Mouse (Mus musculus): ENCODE measurements around the gene Epha6. TPM values are rescaled to one million over a fixed set of nuclear protein-coding genes. Genes with fewer than 3 reads are reported as not detected.

The Epha6 gene
- polyA plus RNA-seq, 1 experiment from 2014 or later: 0.46 TPM

DNA sequence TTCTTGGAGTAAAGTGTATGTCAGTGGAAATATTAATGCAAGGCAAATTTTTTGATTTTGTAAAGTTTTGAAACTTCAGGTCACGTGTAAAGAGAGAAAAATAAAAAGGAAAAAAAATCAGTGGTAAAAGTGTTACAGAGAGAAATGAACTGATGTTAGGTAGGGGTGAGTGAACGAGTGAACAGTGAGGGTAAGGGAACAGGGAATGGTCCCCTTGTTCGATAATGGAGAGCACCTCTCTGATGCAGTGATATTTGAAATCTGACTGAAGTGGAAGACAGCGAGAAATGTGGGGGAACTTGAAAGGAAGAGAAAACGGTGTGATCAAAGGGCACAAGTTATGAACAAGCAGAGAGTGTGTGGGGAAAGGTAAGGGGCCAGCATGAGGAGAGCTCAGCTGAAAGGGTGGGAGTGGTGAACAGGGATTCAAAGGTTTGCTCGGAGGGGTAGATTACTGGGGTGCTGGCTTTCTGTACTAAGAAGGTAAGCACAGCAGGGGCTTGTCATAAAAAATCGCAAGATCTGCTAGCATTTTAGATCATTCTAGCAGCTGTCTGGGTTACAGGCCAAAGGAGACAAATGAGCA is 137.0 kb downstream of the Epha6 start:
- H3K27ac ChIP-seq: no peak overlapping the region
- 72% methylated on average over 7 of the region's 7 CpGs for WGBS
- H3K36me3 ChIP-seq: no peaks in the 10 kb centered on the region
- H3K9me3 ChIP-seq: no peaks in the 10 kb centered on the region
- DNase-seq (ENCODE audit: low spot score): no peak
- no peaks in the 10 kb centered on the region for H3K27me3 ChIP-seq (ENCODE audit: insufficient read depth, poor library complexity, severe bottlenecking)
- no peaks in the 10 kb centered on the region for H3K4me1 ChIP-seq
- no peak overlapping the region for H3K4me3 ChIP-seq

DNA sequence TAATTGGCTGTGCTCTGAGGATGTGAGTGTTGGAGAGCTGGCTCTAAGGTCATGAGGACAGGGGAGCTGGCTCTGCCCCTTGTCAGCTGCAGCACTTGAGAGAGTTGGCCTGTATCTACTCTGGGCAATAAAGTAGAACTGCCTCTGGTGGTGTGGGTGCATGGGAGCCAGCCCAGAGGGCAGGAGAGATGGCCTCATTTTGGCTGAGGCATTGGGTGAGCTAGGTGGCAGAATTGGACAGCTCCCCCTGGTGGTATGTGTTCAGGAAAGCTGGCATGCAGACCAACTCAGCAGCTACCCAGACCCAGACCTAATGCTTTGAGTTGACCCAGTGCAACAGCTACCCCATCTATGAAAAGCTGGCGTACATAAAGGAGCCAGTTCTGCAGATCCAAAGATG is 170.0 kb downstream of the Epha6 start:
- Histone ChIP-seq H3K4me3 (no peak overlapping the region), H3K27me3 (ENCODE audit: insufficient read depth, poor library complexity, severe bottlenecking) (no peaks in the 10 kb centered on the region), H3K36me3 (no peaks in the 10 kb centered on the region), H3K4me1 (no peaks in the 10 kb centered on the region), H3K27ac (no peak overlapping the region), H3K9me3 (no peaks in the 10 kb centered on the region)
- WGBS: 85% methylated on average over 1 of the region's 1 CpGs
- DNase-seq (ENCODE audit: low spot score): no peak

DNA sequence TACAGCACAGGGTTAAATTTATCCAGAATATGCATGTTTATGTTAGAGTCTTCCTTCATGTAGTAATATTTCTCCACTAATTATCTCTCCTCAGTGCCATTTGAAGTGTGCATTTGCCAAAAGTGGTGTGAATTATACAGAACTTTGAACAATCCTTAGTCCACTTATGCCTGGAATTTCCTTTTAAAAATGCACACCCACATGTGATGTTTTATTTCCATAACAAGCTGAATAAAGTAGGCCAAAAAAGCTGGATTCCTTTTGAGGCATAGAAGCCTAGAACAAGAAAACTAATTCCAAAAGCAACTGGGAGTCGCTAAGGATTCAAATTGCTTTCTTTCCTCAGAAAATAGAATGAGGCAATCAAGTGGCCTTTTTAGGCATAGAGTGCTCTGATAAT is 171.1 kb downstream of the Epha6 start:
- WGBS: 88% methylated on average over 1 of the region's 1 CpGs
- no peak for DNase-seq (ENCODE audit: low spot score)
- Histone ChIP-seq H3K9me3 (no peaks in the 10 kb centered on the region), H3K27me3 (ENCODE audit: insufficient read depth, poor library complexity, severe bottlenecking) (no peaks in the 10 kb centered on the region), H3K36me3 (no peaks in the 10 kb centered on the region), H3K27ac (no peak overlapping the region), H3K4me3 (no peak overlapping the region), H3K4me1 (no peaks in the 10 kb centered on the region)

DNA sequence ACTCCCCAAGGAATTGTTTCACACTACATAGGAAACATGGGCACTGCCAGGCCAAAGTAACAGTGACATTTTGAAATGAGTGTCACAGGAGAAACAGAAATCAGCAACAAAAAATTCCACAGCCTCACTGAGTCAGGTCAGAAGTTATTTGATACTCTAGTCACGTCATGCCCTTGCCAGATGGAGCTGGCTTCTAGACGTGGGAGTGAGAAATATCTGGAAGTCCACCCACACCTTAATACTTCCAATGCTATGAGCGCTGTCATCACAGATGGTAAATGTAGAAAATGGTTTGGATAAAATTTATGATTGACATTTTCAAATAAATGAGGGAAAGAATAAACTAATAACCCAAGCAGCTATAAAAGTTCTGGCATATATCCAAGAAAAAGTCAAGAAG is 210.0 kb downstream of the Epha6 start:
- DNase-seq (ENCODE audit: low spot score): no peak
- Histone ChIP-seq H3K27me3 (ENCODE audit: insufficient read depth, poor library complexity, severe bottlenecking) (no peaks in the 10 kb centered on the region), H3K9me3 (no peaks in the 10 kb centered on the region), H3K27ac (no peak overlapping the region), H3K4me1 (no peaks in the 10 kb centered on the region), H3K36me3 (no peaks in the 10 kb centered on the region), H3K4me3 (no peak overlapping the region)
- WGBS: 71% methylated on average over 3 of the region's 3 CpGs

DNA sequence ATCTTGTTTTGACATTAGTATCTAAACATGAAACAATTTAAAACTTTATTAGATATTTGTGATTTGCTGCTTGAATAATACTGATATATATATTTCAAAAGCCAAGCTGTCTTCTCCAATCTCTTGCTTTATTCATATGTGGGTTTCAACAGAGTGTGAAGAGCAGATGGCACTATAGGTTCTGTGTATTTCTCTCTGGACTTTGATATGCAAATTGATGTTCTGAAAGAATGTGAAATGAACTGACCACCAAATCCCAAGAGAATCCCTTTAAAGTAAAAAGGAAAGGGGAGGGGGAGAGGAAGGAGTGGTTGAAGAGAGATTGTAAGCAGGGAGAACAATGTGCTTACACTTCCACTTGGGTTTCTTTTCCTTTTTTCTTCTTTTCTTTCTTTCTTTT is 212.4 kb downstream of the Epha6 start:
- Histone ChIP-seq H3K27me3 (ENCODE audit: insufficient read depth, poor library complexity, severe bottlenecking) (no peaks in the 10 kb centered on the region), H3K4me3 (no peak overlapping the region), H3K9me3 (no peaks in the 10 kb centered on the region), H3K4me1 (no peaks in the 10 kb centered on the region), H3K36me3 (no peaks in the 10 kb centered on the region), H3K27ac (no peak overlapping the region)
- DNase-seq (ENCODE audit: low spot score): no peak

DNA sequence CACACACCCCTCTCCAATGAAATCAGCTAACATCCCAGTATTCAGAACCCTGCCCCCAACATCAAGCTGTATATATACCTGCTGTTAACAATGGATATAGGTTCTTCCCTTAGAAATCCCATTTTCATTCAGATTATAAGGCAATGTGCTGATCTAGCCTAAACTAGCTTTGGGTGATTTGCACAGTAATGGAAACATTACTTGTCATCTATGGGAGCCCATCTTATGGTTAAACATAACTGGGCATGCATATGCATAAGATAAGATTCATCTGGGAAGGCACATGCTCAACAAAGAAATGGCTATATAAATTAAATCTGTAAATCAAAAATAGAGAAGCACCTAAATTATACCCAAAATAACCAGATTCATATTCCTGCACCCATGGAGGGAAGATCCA is 230.2 kb downstream of the Epha6 start:
- no peaks in the 10 kb centered on the region for H3K4me1 ChIP-seq
- H3K27ac ChIP-seq: no peak overlapping the region
- H3K4me3 ChIP-seq: no peak overlapping the region
- no peaks in the 10 kb centered on the region for H3K9me3 ChIP-seq
- no peaks in the 10 kb centered on the region for H3K27me3 ChIP-seq (ENCODE audit: insufficient read depth, poor library complexity, severe bottlenecking)
- H3K36me3 ChIP-seq: no peaks in the 10 kb centered on the region
- no peak for DNase-seq (ENCODE audit: low spot score)

DNA sequence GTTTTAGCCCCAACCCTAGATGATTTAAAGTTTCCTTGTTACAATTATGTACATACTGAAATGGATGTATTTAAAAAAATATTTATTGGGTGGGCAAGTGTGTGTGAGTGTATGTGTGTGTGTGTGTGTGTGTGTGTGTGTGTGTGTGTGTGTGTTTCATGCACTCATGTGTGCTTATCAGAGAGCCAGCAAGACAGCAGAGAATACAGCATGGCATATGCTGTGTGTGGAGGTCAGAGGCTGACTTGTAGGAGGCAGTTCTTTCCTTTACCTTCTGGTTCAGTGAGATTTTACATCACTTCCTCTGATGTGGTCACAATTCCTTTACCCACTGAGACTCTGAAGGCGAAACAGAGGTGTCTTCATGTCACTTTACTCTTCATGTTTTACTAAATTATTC is 321.4 kb downstream of the Epha6 start:
- H3K9me3 ChIP-seq: no peaks in the 10 kb centered on the region
- H3K4me1 ChIP-seq: no peaks in the 10 kb centered on the region
- DNase-seq (ENCODE audit: low spot score): no peak
- no peaks in the 10 kb centered on the region for H3K27me3 ChIP-seq (ENCODE audit: insufficient read depth, poor library complexity, severe bottlenecking)
- H3K36me3 ChIP-seq: no peaks in the 10 kb centered on the region
- H3K27ac ChIP-seq: no peak overlapping the region
- 78% methylated on average over 1 of the region's 1 CpGs for WGBS
- H3K4me3 ChIP-seq: no peak overlapping the region

DNA sequence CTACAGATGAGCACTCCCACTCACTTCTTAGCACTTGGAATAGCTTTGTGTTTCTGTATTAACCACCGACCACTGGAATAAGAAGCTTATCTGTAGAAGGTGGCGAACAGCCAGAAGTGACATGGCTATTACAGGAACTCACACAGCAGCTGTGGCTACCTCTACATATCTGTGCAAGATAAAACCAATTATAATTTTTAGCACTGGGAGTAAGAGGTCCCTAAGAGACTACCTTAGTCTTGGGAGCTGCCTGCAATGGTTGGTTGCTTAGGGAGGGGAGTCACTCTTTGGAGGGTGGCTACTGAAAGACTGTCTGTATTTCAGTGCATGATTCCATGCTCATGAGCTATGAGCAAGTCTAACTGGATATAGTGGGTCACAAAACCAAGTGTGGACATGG is 331.2 kb downstream of the Epha6 start:
- DNase-seq (ENCODE audit: low spot score): no peak
- Histone ChIP-seq H3K36me3 (no peaks in the 10 kb centered on the region), H3K4me1 (no peaks in the 10 kb centered on the region), H3K27ac (no peak overlapping the region), H3K9me3 (no peaks in the 10 kb centered on the region), H3K27me3 (ENCODE audit: insufficient read depth, poor library complexity, severe bottlenecking) (no peaks in the 10 kb centered on the region), H3K4me3 (no peak overlapping the region)
- WGBS: 40% methylated on average over 2 of the region's 2 CpGs

DNA sequence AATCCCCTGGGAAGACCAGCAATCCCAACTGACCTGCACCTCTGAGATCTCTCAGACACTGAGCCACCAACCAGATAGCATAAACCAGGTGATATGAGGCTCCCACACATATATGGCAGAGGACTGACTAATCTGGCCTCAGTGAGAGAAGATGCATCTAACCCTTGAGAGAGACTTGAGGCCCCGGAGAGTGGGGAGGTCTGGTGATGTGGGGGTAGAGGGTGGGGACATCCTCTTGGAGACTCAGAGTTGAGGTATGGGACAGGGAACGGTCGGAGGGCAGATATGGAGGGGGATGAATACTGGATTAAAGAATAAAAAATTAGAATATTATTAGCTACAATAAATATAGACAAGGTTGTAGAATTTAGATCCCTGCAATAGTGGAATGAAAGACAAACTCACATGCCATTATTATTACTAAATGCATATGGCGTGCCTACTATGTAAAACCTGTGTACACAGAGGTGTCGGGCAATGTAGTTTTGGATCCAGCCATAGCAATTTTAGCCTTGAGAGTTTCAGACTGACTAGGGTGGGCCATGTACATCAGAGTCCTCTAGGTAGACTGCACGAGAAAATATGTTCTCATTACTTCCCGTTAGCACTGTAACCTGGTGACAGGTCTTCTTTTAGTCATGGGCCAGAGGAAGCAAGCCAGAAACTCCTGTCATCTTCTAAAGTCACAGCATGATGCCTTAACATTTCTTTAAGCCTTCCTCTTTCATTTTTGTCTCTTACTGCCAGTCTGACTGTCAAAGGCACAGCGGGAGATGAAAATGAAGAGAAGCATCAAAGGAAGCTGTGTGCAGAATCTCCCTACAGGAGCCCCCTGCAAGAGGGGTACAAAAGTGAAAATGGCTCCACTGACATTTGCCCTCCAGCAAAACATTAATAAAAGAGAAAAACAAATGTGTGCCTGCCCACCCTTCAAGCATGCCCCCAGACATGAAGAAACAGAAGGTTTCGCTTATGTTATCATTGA is 338.7 kb downstream of the Epha6 start:
- no peaks in the 10 kb centered on the region for H3K4me1 ChIP-seq
- DNase-seq (ENCODE audit: low spot score): no peak
- H3K27ac ChIP-seq: no peak overlapping the region
- H3K36me3 ChIP-seq: no peaks in the 10 kb centered on the region
- 88% methylated on average over 9 of the region's 9 CpGs for WGBS
- H3K27me3 ChIP-seq (ENCODE audit: insufficient read depth, poor library complexity, severe bottlenecking): no peaks in the 10 kb centered on the region
- H3K4me3 ChIP-seq: no peak overlapping the region
- no peaks in the 10 kb centered on the region for H3K9me3 ChIP-seq

DNA sequence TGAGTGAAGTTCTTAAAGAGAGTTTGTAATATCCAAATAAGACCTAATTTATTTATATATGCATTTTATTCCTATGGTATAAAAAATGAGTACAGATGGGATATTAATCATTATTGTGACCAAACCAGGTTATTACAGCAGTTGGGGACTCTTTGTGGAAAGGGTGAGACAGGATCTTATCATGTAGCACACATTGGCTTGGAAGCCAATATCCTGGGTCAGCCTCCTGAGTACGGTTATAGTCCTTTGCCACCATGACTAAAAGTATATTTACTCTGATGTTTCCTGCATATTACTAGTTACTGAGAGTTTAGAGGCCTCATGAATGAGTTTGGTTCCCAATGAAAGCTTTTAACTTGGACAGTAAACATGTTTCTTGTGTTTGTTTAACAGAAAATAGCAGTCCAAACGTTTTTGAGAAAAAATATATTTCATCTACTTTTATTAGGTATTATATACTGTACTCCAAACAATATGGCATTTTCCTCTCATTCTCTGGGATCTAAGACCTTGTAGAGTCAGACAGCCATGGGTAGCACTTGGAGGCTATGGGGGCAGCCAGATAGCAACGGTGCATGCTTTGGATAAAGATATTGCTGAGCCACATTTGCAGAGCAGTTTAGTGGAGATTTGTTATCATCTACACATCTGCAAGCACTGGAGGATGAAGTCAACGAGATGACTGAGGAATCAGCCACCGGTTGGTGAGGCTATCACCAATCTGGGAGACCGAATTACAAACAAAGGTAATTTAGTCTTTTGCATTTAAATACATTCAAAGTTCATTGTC is 340.4 kb downstream of the Epha6 start:
- Histone ChIP-seq H3K4me3 (no peak overlapping the region), H3K4me1 (no peaks in the 10 kb centered on the region), H3K27me3 (ENCODE audit: insufficient read depth, poor library complexity, severe bottlenecking) (no peaks in the 10 kb centered on the region), H3K27ac (no peak overlapping the region), H3K9me3 (no peaks in the 10 kb centered on the region), H3K36me3 (no peaks in the 10 kb centered on the region)
- DNase-seq (ENCODE audit: low spot score): no peak
- WGBS: 64% methylated on average over 6 of the region's 6 CpGs

DNA sequence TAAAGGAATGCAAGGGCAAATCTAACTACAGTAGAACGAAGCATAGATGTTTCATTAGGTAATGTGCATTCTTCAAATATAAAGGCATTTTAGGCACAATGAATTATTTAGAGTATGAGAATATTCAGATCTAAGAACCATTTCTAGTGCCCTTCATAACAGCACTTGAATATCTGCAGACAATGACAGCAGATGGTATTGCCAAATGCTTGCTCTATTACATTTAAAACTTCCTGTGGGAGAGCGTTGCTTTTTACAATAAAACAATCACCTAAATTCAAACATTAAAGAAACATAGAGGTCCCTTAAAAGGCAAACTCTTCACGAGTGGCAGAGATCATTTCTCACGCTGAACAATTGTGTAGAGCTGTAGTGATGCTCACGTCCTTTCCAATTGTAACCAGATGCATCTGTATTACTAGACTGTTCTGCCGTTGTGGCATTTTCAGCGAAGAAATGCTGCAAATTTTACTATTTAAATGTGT is 347.1 kb downstream of the Epha6 start:
- Histone ChIP-seq H3K27me3 (ENCODE audit: insufficient read depth, poor library complexity, severe bottlenecking) (no peaks in the 10 kb centered on the region), H3K4me1 (no peaks in the 10 kb centered on the region), H3K4me3 (no peak overlapping the region), H3K9me3 (no peaks in the 10 kb centered on the region), H3K27ac (no peak overlapping the region), H3K36me3 (no peaks in the 10 kb centered on the region)
- DNase-seq (ENCODE audit: low spot score): no peak
- 82% methylated on average over 7 of the region's 7 CpGs for WGBS

DNA sequence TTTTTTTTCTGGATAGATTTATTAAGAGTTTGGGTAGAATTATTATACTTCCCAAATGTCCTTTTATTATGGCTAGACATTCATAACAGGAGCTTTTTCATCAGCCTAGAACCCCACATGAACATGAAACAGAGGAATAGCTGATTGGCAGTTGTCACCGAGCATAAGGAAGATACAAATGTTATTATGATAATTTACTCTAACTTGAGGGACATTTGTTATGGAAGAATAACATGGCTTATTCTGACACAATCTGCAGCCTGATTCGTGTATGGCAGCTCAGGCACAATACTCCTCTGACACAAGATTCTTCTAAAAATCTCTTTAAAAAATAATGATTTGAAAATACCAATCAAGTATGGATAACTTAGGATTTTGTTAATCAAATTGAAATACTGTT is 347.7 kb downstream of the Epha6 start:
- Histone ChIP-seq H3K4me1 (no peaks in the 10 kb centered on the region), H3K27ac (no peak overlapping the region), H3K9me3 (no peaks in the 10 kb centered on the region), H3K27me3 (ENCODE audit: insufficient read depth, poor library complexity, severe bottlenecking) (no peaks in the 10 kb centered on the region), H3K4me3 (no peak overlapping the region), H3K36me3 (no peaks in the 10 kb centered on the region)
- 74% methylated on average over 2 of the region's 2 CpGs for WGBS
- no peak for DNase-seq (ENCODE audit: low spot score)

DNA sequence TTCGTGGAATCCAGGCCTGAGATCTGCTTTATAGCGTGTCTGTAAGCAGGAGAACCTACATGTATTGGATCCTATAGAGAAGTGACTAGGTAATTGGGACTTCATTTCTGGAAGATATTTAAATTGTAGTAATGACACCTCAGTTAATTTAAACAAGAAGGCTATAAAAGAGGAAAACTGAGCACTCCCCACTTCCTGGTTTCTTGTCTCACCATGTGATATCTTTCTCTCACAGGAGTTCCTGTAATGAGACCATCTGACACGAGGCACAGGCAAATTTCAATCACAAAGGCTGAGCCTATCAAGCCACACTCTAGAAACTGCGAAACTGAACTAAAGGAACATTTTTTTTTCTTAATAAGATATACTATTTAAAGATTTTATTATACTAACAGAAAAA is 348.3 kb downstream of the Epha6 start:
- DNase-seq (ENCODE audit: low spot score): no peak
- no peaks in the 10 kb centered on the region for H3K9me3 ChIP-seq
- H3K36me3 ChIP-seq: no peaks in the 10 kb centered on the region
- no peak overlapping the region for H3K4me3 ChIP-seq
- no peaks in the 10 kb centered on the region for H3K4me1 ChIP-seq
- 67% methylated on average over 4 of the region's 4 CpGs for WGBS
- no peak overlapping the region for H3K27ac ChIP-seq
- no peaks in the 10 kb centered on the region for H3K27me3 ChIP-seq (ENCODE audit: insufficient read depth, poor library complexity, severe bottlenecking)
